Mouse (Mus musculus): Measurements from ENCODE around the gene Dnajc9. TPM values are rescaled to one million over a fixed set of nuclear protein-coding genes. Genes with fewer than 3 reads are reported as not detected.

Gene Dnajc9
- polyA plus RNA-seq (2017; shearing (Covaris generic)), result 142 TPM

DNA sequence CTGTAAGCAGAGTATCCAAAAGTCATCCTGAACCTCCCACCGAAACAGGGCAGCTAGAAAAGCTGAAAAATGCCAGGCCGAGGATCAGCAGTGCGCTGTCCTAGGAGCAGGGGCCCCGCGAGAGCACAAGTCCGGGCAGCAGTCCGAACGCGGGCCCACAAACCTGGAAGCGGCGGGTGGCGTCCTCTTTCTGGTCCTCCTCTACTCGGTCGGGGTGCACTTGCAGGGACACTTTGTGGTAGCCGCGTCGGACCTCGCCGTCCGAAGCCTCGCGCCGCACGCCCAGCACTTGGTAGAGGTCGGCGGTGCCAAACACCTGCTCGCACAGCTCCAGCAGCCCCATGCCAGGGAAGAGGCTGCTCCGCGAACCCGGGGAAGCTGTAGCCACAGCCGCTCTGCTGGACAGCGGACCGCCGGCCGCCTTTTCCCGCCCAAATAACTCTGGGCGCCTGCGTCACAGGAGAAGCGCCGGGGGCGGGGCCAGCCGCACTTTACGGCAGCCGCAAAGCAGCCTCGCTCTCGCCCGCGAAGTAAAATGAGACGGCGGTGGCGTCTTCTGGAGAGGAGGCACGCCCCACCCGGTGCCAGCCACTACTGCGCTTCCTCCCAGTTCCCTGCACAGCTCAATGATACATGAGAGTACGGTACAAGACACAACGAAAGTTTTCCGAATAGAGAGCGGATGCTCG lies at the start of gene Dnajc9:
Gene Dnajc9 (minus strand): TSS at position 470 of the 689 bp plus-strand sequence.

DNA sequence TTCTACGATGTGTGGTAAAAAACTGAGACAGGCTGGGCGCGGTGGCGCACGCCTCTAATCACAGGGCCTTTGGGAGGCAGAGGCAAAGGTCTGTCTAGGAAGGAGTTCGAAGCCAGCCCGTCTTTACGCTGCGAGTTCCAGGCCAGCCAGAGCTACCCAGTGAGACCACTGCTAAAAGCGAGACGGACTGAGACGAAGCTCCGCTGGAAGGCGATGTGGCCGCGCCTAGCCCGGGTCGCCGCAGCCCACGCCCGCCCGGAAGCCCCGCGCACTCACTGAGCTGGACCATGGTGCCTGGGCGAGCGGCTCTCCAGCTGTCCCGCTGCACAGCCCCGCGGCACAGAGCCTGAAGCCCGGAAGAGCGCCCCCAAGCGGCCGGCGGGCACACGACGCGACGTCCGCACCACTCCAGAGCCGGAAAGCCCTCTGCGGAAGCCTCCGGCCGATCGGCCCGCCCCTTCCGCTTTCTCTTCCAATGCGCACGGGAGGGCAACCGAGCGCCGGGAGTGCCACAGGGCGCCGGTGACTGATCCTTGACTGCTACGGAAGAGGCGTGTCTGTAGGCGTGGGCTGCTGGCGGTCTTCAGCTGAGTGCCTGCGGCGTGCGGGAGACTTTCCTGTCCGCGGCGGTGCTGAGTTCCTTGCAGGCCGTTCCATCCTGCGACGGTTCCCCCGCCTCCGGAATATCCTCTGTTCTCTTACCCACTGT lies 4.6 kb upstream of the Dnajc9 start, which contains the start of gene Mrps16:
Gene Mrps16 (minus strand): TSS at position 430 of the 709 bp plus-strand sequence.

DNA sequence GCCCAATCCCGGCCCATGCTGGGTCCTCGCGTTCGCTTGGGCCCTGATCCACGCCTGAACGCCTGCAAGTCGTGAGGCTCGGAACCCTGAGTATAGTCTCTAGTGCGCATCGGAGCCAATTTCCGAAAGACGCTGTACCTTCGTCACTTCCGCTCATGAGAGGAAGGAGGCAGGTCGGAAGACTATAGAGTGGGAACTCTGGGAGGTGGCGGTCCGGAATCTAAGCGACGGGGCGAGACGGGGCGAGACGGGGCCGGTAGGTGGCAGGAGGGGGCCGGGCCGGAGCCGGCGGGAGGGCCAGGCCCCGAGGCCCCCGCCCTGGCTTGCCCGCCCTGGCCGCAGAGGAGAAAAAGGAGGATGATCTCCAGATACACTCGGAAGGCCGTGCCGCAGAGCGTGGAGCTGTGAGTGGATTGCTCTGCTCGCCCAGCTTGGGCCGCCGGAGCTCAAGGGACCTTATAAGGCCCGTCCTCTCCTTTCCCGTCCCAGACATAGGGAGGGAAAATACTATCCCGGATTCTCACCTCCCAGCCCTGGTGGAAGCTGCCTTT lies 40.6 kb downstream of the Dnajc9 start, which contains the start of the genes Ecd and Fam149b:
Gene Ecd (minus strand): TSS at position 131 of the 551 bp plus-strand sequence.
Gene Fam149b (plus strand): TSS at position 172 of the 551 bp plus-strand sequence.

Other genes with a start within 250 kb of the Dnajc9 start
- 9.8 TPM for gene Kcnk5, start 207.1 kb downstream of the Dnajc9 start, polyA plus RNA-seq (2017; shearing (Covaris generic))
- not detected for gene Kcnk16, start 119.7 kb downstream of the Dnajc9 start, polyA plus RNA-seq (2017; shearing (Covaris generic))
- 20.0 TPM for gene Nudt13, start 94.2 kb downstream of the Dnajc9 start, polyA plus RNA-seq (2017; shearing (Covaris generic))
- gene Ecd, start 40.8 kb downstream of the Dnajc9 start, polyA plus RNA-seq (2017; shearing (Covaris generic)), result 72.8 TPM
- 74.8 TPM for gene Fam149b, start 40.7 kb downstream of the Dnajc9 start, polyA plus RNA-seq (2017; shearing (Covaris generic))
- 104 TPM for gene Mrps16, start 4.7 kb upstream of the Dnajc9 start, polyA plus RNA-seq (2017; shearing (Covaris generic))
- gene Cfap70, start 63.3 kb upstream of the Dnajc9 start, polyA plus RNA-seq (2017; shearing (Covaris generic)), result not detected
- gene Anxa7, start 91.2 kb upstream of the Dnajc9 start, polyA plus RNA-seq (2017; shearing (Covaris generic)), result 53.7 TPM
- 1.1 TPM for gene Mss51, start 108.0 kb upstream of the Dnajc9 start, polyA plus RNA-seq (2017; shearing (Covaris generic))
- 13.9 TPM for gene Ppp3cb, start 157.7 kb upstream of the Dnajc9 start, polyA plus RNA-seq (2017; shearing (Covaris generic))